Mouse (Mus musculus): ENCODE results near the gene Zfp941. TPM values are rescaled to one million over a fixed set of nuclear protein-coding genes. Genes with fewer than 3 reads are reported as not detected.

Zfp941 gene
- total RNA-seq, 1 experiment from 2014 or later = 2.6 TPM

- DNase-seq = no peak
These were observed 19.1 kb upstream of the Zfp941 start for GRCm38 (mm10) chr7:140840750-140841735.

- no peak for DNase-seq
These were observed 17.6 kb upstream of the Zfp941 start for GRCm38 (mm10) chr7:140839556-140839955.

- no peak for DNase-seq
These were observed 14.5 kb upstream of the Zfp941 start for GRCm38 (mm10) chr7:140836243-140837115.

GRCm38 (mm10) chr7:140835758-140836087 is 13.7 kb upstream of the Zfp941 start:
- DNase-seq = no peak

GRCm38 (mm10) chr7:140834968-140835757 is 13.2 kb upstream of the Zfp941 start, which contains the start of gene Urah:
Urah (plus strand) TSS chr7:140835018.
- peak; percentile 51 for DNase-seq

- no peak for DNase-seq
These were observed 11.4 kb upstream of the Zfp941 start for GRCm38 (mm10) chr7:140833341-140833740.

GRCm38 (mm10) chr7:140831447-140831846 is 9.5 kb upstream of the Zfp941 start:
- DNase-seq = no peak

- no peak for DNase-seq
These were observed 6.3 kb upstream of the Zfp941 start for GRCm38 (mm10) chr7:140828171-140828881.

GRCm38 (mm10) chr7:140822731-140823130 is 753 bp upstream of the Zfp941 start:
- DNase-seq = no peak

GRCm38 (mm10) chr7:140821305-140821652 is 699 bp downstream of the Zfp941 start:
- DNase-seq = no peak

GRCm38 (mm10) chr7:140820173-140820572 is 1.8 kb downstream of the Zfp941 start:
- DNase-seq = no peak

- no peak for DNase-seq
These were observed 9.1 kb downstream of the Zfp941 start for GRCm38 (mm10) chr7:140812850-140813249.

GRCm38 (mm10) chr7:140811714-140812113 is 10.3 kb downstream of the Zfp941 start:
- DNase-seq = no peak

- DNase-seq = no peak
These were observed 11.5 kb downstream of the Zfp941 start for GRCm38 (mm10) chr7:140810496-140810895.

GRCm38 (mm10) chr7:140805704-140806103 is 16.3 kb downstream of the Zfp941 start:
- DNase-seq = peak; percentile 56

GRCm38 (mm10) chr7:140802629-140803028 is 19.3 kb downstream of the Zfp941 start:
- no peak for DNase-seq

GRCm38 (mm10) chr7:140798212-140798611 is 23.8 kb downstream of the Zfp941 start:
- no peak for DNase-seq

GRCm38 (mm10) chr7:140797619-140798018 is 24.4 kb downstream of the Zfp941 start:
- DNase-seq = no peak

GRCm38 (mm10) chr7:140793541-140793940 is 28.4 kb downstream of the Zfp941 start:
- no peak for DNase-seq

GRCm38 (mm10) chr7:140788053-140788435 is 33.9 kb downstream of the Zfp941 start:
- DNase-seq = no peak

GRCm38 (mm10) chr7:140787406-140788052 is 34.4 kb downstream of the Zfp941 start, which contains the start of gene Syce1:
Syce1 (minus strand) TSS chr7:140787852.
- DNase-seq = no peak
